Mouse (Mus musculus): Measurements from ENCODE around the gene Smpd1.

Gene Smpd1

DNA sequence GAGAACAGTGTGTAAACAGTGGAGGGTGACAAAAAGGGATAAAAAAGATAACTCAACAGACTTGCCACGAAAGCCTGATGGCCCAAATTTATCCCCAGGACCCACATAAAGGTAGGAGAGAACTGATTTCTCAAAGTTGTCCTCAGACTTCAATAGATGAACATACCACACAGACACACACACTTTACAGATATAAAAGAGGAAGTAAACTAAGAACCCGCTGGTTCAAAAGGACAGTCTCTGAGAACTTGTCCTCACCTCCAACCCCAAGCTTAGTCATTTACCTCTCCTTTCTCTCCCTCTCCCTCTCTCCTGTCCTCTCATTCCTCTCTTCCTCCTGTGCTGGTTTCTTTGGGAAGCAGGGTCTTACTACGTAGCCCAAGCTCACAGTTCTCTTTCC lies 8.2 kb downstream of the Smpd1 start:
- no peak for DNase-seq (ENCODE audit: low spot score in 2 of 2)

DNA sequence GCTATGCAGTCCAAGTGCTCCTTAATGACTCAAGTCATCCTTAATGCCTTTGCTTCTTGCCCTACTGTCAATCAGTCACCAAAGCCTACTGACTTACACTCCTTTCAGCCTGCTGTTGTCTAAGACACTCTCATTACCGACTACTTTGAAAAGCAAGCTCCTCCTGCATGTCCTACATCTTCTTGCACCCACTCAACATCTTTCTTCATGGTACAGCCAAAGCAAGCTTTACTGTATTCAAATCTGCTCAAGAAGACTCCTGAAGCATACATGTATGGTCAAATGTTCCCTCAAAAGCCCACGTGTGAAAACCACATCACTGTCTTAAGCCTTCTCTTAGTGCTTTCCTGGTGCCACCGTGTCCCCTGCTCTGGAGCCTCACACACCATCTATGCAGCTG lies 9.2 kb downstream of the Smpd1 start:
- peak in 1 of 2 experiments; percentile 11 for DNase-seq (ENCODE audit: low spot score in 2 of 2)

DNA sequence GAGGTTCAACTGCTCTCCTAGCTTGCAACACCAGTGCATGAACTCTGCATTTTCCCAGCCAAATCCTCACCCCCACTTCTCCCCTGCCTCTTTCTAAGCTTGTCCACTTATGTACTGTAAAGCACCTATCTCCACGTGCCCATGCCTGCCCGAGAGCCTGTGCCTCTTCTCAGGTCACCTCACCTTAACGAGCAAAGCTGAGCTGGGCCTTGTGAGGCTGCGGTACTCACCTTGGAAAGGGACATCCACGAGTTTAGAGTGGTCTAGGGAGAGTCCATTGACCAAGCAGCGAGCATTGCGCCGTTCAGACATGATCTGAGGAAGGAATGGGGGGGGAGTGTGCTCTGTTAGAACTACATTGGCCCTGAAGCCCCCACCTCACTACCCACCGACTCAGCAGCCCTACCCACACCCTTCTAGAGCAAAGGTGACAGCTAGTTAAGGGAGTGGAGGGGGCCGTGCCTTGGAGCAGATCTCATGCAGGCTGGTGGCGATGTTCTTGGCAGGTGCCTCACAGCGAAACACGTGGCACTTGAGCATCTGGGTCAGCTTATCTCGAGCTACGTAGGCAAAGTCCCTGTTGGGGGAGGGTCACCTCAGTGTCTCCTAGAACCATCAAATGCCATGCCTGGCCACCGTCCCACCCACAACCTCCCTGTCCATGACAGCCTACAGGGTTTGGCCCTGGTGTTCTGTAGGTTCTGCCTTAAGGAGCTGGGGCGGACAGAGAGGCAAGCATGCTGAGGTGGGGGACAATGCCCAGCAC lies 11.1 kb downstream of the Smpd1 start:
- DNase-seq (ENCODE audit: low spot score in 2 of 2), result no peak

DNA sequence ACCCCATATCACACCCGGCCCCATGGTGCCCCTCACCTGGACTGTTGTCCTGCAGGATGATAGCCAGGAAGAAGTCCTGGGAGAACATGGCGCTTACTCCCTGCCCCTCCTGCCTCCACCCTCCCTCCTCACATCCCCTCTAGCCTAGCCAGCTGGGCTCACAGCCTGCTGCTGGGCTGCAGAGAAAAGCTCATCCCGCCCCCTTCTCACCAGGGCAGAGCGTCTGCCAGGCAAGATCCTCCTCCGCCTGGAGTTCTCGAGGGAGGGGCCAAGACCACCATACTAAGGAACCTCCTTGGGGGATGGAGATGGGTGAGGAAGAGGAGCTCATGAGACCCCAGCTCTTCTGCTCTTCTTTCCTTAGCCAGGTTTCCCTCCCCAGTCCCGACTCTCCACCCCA lies 14.4 kb downstream of the Smpd1 start:
- DNase-seq (ENCODE audit: low spot score in 2 of 2), result no peak

DNA sequence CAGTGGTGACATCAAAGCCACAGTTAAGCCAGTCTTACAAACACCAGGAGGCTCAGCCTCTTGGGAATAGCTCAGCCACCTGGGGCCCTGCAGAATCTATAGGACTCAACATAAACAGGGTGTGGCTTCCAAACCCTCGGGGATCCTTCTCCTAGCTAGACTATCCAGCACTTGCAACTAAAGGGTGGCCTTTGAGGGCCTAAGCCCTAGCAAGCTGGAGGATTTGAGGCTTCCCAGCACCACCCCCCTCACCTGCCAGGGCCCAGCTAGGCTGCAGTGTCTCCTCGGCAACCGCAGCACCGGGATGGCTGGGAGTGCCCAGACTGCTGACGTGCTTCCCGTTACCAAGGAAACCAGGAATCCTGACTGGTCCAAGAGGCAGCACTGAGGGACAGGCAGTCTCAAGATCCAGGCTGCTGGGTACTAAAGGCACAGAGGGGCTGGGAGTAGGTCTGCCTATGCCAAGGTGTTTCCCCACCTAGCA lies 14.9 kb downstream of the Smpd1 start:
- no peak for DNase-seq (ENCODE audit: low spot score in 2 of 2)

DNA sequence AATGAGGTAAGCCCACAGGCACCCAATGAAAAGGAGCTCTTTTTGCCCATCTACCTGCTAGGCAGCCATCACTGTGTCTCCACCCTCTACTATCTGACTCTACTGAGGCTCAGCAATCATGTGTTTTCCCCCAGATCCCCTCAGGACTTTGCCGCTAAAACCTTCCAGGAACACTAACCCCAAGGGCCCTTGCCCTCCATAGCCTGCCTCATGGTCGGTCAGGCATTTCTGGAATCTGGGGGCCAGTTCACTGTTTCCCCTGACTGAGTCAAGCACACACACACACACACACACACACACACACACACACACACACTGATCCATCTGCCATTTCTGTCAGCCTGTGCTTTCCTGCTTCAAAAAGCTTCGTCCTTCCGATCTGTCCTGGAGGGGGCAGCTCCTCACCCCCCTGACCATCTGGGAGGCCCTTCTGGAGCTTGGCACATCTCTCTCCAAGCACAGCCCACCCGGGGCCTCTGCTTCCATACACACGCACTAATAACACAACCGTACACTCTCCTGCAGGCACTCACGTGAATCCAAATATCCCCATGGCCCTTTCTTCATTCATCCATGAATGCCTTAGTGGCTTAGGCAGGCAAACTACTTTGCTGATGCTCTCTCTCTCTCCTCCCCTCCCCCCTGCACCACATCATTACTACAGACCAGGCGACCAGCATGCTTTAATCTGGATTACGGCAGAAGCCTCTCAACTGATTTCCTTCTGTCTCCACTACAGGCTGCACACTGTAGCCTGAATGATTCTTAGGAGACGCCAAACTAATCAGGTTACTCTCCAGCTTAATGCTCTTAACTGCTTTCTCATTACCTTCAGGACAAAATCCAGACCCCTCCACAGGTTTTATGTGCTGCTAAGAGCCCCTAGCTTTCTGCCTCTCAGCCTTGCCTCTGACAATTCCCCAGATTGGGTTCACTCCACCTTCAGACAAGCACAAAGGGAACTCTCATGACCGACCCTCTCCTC lies 15.6 kb downstream of the Smpd1 start:
- DNase-seq (ENCODE audit: low spot score in 2 of 2), result no peak

DNA sequence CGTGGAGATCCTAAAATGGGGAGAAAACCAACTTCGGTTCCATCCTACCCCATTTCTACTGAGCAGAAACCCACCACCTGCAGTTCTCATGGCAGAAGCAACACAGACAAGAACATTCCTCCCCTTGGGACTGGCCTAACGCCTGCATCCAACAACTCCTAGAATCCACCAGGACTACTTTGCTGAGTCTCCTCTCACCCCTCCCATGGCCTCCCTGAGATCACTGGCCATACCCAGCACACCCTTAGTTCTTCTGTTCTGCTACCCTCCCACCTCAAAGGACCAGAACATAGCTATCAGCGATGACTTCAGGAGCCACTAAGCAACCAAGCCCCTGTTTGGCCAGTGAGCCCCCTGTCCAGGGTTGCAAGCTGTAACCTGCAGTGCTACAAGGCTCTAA lies 16.6 kb downstream of the Smpd1 start:
- no peak for DNase-seq (ENCODE audit: low spot score in 2 of 2)

DNA sequence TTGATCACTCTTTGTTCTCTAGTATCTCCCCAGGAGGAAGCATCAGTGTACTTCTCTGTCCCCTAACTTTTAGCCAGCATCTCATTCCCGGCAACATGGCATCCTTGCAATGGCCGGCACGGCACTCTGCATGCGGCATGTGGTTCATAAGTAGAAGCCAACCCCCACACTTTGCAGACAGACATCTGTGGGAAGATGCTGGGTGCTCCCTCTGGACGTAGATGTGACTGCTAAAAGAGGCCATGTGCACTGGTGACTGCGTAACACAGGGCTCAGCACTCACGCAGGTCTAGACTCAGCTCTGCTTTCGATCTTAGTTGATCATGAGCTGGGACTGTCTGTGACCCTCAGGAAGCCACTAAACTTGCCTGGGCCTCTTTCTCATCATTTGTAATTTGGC lies 18.8 kb downstream of the Smpd1 start:
- DNase-seq (ENCODE audit: low spot score in 2 of 2), result no peak

DNA sequence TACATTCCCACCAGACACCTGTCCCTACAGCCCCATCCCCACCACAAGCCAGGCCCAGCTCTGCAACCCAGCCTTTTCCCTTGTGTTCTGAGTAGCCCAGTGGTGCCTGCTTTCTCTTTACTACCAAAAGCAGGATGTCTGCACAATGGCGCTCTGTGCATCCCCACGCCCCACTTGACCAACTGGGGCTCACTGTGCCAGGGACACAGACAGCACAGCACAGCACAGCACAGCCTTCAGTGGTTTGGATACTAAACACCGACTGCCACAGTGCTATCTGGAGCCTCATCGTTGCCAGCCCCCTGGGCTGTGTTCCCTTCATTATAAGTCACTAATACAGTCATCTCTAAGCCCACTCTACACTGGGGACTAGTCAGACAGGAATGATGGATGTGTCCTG lies 20.4 kb downstream of the Smpd1 start:
- no peak for DNase-seq (ENCODE audit: low spot score in 2 of 2)

DNA sequence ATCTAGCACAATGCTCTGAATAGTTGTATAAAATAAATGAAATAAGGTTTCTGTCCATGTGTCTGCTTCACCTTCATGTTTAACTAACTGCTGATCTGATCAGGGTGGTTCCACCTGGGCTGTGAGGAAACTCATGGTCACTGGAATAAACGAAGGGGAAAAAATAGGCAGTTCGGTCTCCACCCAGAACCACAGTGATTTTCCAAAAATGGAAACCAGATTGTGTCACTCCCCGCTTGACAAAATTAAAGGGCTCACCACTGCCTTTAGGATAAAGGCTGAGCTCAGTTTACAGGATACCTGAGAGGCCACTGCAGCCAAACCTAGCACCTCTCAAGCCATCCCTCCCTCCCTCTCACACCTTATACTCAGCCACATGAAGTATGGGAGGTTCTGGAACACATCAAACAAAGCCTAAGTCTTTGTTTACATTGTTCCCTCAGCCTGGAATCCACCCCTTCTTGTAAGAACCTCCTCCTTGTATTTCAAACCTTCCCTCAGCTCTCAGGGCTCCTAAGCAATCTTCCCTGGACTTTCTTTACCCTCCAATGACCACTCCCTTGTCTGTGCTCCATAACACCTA lies 22.1 kb downstream of the Smpd1 start:
- no peak for DNase-seq (ENCODE audit: low spot score in 2 of 2)

DNA sequence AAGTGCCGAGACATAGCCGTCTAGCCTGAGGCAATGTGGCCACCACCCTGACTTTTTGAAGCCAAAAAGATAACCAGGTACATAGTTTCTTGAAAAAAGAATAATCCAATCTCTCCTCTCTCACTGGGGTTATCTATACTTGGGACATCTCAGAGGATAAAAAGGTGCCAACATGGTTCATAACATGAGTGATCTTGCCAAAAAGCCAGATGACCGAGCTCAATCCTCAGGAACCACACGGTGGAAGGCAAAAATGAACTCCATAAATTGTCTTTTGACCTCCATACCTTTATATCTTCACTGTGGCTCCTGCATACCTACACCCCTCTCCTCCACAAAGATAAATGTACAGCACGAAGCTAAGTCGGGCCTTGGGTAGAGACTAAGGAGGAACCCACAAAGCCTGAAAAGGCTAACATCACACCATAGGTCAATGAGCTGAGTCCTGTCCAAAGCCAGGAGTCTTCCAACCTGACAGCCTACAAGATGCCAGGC lies 23.3 kb downstream of the Smpd1 start:
- no peak for DNase-seq (ENCODE audit: low spot score in 2 of 2)

DNA sequence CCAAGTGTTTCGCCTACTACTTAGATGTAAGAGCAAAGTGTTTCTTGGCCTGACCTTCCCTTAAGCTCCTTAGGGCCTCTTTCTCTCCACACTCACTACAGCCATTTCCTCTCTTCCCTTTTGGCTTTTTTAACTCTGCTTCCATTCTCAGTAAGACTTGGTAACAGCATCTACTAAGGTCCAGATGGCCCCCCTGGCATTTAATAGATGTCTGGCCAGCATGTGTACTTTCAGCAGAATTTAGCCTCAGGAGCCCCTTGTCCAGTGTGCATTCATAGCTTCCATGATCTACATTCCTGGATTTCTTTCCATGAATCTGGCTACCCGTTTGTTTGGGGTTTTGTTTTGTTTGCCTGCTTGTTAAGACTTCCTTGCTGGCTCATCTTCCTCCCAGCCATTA lies 24.3 kb downstream of the Smpd1 start:
- DNase-seq (ENCODE audit: low spot score in 2 of 2), result no peak

DNA sequence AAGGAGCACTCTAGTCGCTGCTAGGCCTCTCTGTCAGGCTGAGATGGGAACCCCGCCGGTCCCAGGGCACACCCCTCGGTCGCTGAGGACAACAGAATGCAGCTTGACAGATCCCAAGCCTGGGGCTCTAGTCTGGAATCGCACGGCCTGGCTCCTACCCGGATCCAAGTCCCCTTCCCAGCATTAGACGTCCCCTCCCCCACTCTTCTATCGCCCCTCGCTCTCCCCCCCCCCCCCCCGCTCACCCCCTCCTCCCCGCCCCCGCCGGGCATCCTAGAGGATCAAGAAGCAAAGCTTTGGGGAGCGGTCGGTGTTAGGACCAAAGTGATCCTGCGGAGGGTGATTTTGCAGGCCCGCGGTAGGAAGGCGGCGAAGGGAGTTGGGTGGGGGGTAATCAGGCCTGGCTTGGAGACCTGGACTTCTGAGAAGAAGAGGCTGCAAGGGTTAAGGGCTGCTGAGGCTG lies 26.5 kb downstream of the Smpd1 start:
- DNase-seq (ENCODE audit: low spot score in 2 of 2), result no peak

DNA sequence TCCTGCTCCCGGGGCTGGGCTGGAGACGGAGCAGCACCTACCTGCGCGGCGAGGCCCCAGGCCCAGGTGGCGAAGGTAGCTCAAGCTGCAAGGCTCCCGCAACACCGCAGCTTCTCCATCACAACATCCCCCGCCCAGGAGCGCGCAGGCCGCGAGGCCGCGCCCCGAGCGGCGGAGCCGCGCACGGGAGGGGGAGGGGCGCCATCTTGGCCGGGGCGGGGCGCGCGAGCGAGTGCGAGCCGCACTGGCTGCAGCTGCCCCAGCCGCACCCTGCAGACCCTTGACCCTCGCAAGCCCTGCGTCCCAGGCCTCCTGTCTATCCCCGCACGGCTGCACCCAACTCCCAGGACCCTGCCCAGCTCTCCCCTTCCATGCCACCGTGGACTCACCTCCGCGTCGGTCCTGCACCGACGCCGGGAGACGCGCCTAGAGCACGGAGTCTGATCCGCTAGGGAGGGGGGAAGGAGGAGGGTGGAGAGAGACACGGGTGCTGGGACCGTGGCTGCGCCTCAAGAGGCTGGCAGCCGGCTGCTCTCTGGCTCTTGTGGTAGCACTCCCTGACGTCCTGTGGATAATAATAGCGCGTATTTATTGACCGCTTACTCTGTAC lies 27.0 kb downstream of the Smpd1 start, which contains the start of gene Apbb1:
Apbb1 (minus strand) TSS at position 560 of the 610 bp plus-strand sequence.
- DNase-seq (ENCODE audit: low spot score in 2 of 2), result peak; percentile 26 to 48

DNA sequence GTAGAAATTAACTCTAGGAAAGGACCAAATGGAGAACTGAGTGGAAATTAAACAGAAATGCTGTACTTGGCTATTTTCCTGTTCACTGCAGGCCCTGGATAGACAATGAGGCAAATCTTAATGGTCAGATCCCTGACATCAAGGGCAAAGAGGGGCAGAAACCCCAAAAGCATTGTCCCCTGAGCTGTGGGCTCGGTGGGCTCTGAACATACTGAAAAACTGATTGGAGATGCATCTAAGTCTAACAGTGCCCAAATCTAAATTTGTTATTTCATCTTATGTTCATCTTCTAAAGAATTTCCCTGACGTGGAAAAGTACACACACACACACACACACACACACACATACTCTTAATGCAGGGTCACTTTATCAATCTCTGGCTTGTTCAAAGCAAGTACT lies 27.8 kb downstream of the Smpd1 start:
- no peak for DNase-seq (ENCODE audit: low spot score in 2 of 2)

DNA sequence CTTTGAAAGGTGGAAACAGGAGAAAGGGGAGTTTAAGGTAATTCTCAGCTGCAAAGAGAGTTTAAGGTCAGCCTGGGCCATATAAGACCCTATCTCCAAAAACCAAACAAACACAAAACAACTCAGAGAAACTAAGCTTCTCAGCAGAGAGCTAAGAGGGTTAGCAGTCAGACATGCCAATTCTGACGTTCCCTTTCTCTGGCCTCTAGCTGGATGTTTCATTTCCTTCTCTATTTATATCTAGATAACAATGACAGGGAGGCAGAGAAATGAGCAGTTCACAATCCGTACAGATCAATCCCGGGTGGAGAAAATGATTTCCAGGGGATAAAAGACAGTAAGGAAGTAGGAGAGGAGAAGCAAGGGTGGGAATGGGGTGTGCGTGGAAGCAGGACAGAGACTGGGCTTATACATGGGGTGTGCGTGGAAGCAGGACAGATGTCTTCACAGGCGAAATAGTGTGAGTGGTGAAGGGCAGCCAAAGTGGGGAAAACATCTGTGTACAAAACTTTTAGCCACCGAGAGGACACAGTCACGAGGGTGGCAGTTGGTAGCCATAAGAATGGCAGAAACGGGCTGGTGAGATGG lies 34.3 kb downstream of the Smpd1 start:
- no peak for DNase-seq (ENCODE audit: low spot score in 2 of 2)

DNA sequence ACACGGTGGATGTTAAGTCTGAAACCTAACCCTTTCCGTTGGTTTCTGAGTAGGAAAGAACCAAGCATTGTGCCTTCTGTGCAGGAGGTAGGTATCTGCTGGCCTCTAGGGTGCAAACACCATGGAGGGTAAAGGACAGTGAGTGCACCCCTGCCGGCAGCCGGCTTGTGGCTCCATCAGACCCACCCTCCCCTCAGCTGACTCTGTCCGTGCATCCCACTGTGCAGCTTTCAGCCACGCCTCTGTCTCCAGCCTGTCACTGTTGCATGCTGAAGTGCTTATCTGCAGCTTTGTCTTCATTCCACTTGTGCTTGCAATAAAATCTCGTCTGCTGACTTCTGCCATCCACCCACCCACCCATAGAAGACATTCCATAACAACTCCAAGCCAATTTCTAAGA lies 35.9 kb downstream of the Smpd1 start:
- no peak for DNase-seq (ENCODE audit: low spot score in 2 of 2)

DNA sequence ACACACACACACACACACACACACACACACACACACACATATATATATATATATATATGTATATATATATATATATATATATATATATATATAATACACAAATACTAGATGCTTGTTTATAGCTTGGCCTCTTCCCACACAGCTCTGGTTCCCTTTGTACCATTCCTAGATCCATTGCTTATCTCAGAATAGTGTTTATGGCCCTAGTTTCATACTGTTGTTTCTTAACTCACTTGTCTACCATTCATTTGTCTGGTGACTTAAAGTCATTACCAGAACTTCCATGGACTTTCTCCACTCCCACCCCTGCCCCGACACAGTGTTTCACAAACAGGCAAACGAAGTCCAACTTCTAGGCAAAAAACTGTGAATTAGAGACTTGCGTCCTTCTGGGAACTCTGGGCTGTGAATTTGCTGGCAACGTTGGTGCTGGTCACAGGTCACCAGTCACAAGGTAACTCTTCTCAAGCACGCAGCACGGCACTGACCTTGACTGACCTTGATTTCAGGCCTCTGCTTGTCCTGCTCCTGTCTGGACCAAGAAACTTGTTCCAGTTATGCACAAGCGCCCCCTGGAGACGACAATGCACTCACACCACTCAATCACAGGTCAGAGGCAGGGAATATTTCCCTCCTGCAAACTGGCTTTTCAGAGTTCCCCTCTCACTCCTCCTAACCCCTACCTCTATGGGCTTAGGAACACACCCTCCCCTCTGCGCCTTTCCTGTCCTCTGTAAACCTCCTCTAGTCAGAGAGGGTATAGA lies 48.9 kb downstream of the Smpd1 start:
- DNase-seq (ENCODE audit: low spot score in 2 of 2), result peak; percentile 18 to 43

Measured in natural killer cell, adult 2 months (primary cell).